Mouse (Mus musculus): ENCODE measurements around the gene Flii.

Flii gene

GRCm38 (mm10) chr11:60712639-60713255 is 14.3 kb downstream of the Flii start:
- DNase-seq: no peak

GRCm38 (mm10) chr11:60712040-60712439 is 15.0 kb downstream of the Flii start:
- DNase-seq: no peak

DNA sequence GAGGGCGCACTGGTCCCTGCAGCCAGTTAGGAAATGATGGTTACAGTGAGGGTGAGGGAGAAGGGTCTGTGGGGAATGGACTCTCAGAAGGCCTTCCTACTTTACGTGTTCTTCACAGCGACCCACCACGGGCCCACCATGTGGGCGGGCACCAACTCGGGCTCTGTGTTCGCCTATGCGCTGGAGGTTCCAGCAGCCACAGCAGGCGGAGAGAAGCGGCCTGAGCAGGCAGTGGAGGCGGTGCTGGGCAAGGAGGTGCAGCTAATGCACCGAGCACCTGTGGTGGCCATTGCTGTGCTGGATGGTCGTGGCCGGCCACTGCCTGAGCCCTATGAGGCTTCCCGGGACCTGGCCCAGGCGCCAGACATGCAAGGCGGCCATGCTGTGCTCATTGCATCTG is 15.8 kb downstream of the Flii start:
- no peak for DNase-seq

- no peak for DNase-seq
These were observed 17.3 kb downstream of the Flii start for GRCm38 (mm10) chr11:60709481-60710465.

- no peak for DNase-seq
These were observed 18.4 kb downstream of the Flii start for GRCm38 (mm10) chr11:60708631-60709030.

DNA sequence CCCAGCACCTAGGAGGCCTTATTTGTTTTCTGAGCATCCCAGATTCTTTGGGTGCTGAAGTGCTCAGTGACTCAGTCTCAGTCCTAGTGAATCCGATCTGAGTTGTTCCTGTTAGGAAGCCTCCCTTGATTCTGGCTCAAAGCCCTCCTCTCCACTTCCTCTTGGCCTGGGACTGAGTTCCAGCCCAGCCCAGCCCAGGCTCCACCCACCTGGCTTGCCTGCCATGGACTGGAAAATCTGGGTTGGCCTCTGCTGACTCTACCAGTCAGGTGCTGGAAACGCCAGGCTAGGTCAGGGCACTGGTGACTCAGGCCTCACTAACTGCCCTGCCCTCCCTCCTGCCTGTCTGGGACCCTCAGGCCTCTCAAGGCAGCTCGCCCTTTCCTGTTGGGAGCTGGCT is 19.4 kb downstream of the Flii start:
- DNase-seq: peak; percentile 89

- DNase-seq: no peak
These were observed 20.2 kb downstream of the Flii start for GRCm38 (mm10) chr11:60706696-60707480.

GRCm38 (mm10) chr11:60706076-60706475 is 21.0 kb downstream of the Flii start:
- no peak for DNase-seq

GRCm38 (mm10) chr11:60705255-60705654 is 21.8 kb downstream of the Flii start:
- DNase-seq: no peak

GRCm38 (mm10) chr11:60704023-60704880 is 22.8 kb downstream of the Flii start:
- peak; percentile 1 for DNase-seq

DNA sequence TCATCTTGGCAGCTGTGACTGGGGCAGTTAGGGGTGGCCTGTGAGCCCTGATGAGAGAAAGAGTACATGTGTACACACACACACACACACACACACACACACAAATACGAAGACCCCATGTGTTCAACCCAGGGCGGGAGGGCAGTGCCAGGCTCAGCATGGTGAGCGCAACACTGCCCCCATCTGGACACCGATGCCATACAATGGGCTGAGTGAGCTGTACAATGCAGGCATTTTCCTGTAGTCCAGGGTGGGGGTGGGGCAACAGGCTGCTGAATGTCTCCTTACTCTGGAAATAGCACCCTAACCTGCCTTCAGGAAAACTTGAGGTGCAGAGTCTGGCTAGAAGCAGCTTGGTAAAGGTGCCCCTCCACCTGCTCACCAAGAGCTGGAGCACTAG is 23.9 kb downstream of the Flii start:
- peak; percentile 67 for DNase-seq

DNA sequence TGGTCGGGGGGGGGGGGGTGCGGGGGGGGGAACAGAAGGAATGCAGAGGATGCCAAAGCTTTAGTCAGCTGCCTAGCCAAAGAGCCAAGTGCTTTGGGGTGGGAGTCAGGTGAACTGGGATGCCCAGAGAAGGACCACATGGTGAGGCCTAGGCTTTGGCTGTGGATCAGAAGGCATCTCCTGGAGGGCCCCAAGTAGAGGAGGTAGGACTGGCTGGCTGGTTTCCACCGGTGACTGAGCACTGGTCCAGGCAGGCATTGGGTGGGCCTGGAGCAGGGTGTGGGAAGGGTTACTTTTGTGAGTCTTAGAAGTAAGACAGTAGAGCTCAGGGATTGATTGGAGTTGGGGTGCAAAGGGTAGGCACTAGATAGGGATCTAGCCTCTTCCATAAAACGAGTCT is 25.5 kb downstream of the Flii start:
- DNase-seq: peak; percentile 3

DNA sequence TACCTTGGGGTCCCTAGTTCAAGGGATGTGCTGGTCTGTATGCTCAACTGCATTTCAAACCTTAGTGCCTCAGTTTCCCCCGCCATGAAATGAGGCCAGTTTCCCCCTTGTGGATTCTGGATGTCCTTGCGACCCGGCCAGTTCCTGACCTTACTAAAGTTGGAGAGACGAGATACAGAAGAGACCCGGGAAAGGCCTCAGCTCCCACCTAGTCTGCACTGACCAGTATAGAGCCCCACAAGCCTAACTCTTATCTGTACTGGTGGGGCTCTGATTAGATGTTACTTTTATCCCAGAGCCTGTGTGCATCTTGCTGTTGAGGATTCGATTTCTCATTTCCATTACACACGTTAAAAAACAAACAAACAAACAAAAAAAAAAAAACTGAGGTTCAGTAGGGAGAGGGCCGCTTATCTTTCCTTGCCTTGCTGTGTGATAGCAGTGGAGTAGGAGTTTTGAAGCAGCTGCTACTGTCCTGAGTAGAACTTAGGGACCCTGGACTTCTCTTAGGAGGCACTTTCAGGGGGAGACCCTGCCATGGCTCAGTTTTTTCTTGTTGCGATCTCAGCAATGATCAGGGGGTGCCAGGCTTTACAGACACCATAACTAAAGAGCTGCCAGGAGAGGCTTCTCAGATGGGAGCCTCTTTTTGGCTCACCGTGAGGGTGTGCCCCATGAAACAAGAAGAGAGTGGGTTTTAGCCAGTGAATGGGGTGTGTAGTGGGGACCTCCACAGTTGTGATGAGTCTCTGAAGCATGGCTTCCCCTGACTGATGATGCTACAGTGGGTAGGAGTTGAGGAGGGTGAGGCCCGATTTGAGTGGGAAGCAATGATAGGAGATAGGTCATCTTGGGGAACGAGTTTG is 26.5 kb downstream of the Flii start:
- DNase-seq: peak; percentile 1

DNA sequence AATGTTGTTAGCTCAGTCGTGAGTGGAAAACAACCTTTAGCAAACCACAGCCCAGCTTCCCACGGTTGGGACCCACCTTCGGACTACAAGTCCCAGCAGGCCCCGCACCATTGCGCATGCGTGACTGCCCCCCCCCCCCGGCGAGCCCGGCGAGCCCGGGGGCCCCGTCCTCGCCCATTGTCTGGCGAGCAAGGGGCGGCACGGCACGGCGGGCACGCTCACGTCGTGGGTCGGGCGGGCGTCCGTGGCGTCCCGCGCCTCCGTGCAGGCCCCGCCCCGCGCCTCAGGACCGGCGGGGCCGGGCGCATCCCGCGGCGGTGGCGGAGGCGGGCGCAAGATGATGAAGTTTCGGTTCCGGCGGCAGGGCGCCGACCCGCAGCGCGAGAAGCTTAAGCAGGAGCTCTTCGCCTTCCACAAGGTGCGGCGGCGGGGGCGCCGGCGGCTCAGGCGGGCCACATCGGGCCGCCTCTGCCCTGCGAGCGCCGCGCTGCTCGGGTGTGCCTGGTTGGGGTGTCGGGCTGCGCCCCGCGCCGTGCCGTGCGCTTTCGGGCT is 27.5 kb downstream of the Flii start, which contains the start of gene Llgl1:
Llgl1 (plus strand) TSS at position 200 of the 552 bp plus-strand sequence.
- DNase-seq: peak; percentile 92

- peak; percentile 88 for DNase-seq
These were observed 28.1 kb downstream of the Flii start for GRCm38 (mm10) chr11:60698806-60699523.

- DNase-seq: no peak
These were observed 29.5 kb downstream of the Flii start for GRCm38 (mm10) chr11:60697561-60697960.

- no peak for DNase-seq
These were observed 30.9 kb downstream of the Flii start for GRCm38 (mm10) chr11:60696165-60696564.

All from kidney, postnatal 14 days (tissue).